Mouse (Mus musculus): ENCODE results near the gene Tmc5. TPM values are rescaled to one million over a fixed set of nuclear protein-coding genes. Genes with fewer than 3 reads are reported as not detected.
A peak's percentile ranks its signal among the peaks of the same experiment; 100 is the strongest.

Gene Tmc5
- total RNA-seq, 1 experiment from 2014 or later = 0.41 TPM

GRCm38 (mm10) chr7:118696146-118696545, 99.0 kb downstream of the Tmc5 start:
- DNase-seq = no peak

DNA sequence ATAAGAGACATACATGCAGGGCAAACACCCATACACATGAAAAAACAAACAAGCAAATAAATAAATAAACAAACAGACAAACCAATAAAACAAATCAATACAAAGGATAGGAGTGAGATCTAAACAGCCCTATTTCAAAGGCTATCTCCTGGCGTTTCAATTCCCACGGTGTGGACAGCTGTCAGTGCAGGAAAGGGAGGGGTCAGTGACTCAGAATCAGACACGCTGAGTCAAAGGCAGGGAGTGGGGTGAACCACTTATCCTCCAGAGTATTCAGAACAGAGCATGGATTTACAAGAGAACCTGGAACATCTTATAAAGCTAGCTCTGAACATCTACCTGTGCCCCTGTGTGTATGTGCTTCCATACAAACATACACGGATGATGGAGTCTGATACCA, 100.1 kb downstream of the Tmc5 start:
- no peak for DNase-seq

GRCm38 (mm10) chr7:118698882-118699281, 101.8 kb downstream of the Tmc5 start:
- no peak for DNase-seq

DNA sequence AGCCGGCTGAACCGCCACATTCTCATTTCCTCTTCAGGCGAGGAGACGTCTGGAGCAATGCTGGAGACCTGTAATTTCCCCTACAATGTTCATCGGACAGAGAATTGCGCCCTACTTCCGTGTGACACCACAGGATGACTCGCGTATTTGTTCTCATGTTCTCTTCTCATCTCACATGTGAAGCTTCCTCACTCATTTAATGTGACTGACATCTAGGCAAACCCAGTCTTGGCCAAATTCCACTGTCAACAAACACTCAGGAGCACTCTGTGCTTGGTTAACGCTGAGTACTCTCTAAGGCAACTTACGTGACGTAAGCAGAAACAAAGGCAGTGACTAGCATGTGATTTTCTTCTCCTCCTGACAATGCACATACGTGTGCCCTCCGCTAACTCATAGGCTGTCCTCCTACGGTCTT, 106.1 kb downstream of the Tmc5 start:
- no peak for DNase-seq

DNA sequence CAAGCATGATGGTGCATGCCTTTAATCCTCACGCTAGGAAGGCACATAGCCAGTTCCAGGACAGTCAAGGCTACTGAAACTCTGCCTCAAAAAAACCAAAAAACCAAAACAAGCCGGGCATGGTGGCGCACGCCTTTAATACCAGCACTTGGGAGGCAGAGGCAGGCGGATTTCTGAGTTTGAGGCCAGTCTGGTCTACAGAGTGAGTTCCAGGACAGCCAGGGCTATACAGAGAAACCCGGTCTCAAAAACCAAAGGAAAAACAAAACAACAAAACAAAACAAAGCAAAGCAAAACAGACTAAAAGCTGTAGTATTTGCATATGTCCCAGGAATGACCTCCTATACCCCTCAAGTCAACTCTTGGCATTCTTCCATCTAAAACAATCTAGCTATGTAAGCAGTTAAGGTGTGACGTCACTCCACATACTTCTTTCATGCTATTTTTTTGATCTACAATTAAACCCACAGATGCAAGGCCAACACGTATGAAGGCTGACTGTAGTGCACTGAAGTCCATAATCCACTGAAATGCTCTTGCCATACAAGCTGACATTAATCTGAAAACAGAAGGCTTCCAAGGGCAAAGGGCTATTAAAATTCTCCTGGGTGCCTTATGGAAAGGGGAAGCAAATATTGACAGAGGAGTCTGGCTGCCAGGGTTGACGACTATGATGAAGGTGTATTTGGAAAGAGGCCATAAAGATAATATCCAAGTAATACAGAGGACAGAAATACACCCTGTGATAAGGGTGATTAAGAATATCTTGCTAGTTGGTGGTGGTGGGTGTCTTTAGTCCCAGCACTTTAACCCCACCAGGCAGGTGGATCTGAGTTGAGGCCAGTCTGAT, 107.1 kb downstream of the Tmc5 start:
- DNase-seq = no peak

GRCm38 (mm10) chr7:118705101-118705961, 108.2 kb downstream of the Tmc5 start, which contains the start of gene Gde1:
Gene Gde1 (minus strand): TSS chr7:118705778.
- peak; percentile 96 for DNase-seq

DNA sequence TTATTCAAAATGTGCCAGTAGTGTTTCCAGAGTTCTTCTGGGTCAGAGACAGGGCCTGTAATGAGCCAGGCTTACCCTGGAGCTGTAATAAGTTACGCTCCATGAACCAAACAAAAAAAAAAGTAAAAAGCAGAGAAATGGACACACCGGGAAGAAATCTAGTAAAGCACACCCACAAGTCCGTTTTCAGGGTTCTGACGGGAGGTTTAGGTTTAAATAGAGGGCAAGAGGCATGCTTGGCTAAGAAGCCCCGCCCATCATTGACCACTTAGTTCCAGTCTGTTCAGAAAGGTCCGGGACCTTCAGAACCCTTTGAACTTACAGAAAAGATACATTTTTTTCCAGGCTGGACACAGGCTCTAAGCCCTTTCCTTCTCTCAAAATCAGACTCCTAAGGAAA, 109.0 kb downstream of the Tmc5 start:
- DNase-seq = no peak

DNA sequence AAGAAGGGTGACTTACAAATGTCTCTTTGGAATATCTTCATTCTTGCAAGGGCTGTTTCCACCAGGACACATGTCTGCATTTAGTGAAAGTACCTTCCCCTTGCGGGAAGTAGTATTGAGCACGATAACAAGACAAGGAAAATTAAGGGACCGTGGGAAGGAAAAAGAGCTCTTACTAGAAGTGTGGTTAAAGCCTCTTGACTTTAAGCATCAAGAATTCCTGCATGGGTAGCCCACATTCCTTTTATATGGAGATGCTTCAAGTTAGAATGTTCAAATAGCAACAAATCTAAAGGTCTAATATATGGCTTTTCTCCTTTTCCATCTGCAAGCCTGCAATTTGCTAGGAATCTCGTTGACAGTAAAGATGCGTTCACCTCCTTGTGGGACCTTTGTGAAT, 109.4 kb downstream of the Tmc5 start:
- DNase-seq = no peak

DNA sequence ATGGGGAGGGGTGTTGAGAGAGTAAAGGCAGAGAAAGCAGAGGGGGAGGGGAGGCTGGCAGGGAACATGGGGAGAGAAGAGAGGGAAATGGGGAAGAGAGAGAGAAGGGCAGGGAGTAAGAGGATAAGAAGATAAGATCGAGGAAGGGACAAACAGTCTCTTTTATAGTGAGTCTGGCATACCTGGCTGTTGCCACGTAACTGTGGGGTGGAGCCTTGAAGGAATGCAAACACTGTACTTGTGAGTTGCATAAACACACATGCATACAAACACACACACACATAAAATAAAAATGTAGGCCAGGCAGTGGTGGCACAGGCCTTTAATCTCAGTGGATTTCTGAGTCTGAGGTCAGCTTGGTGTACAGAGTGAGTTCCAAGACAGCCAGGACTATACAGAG, 110.1 kb downstream of the Tmc5 start:
- no peak for DNase-seq

DNA sequence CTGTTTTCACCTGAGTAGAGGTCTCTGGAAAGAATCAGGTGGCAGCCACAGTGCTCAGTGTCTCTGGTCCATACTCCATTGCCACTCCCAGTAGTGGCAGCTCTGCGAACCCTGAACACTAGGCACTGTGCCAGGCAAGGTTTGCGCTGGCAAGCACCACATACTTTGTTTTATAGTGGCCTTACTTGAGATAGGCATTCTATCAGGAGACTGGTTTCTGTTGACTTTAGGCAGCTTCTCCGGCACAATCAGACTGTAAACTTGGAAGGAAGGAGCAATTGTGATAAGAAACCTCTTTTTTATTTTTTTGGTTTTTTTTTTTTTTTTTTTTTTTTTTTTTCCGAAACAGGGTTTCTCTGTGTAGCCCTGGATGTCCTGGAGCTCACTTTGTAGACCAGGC, 110.9 kb downstream of the Tmc5 start:
- DNase-seq = no peak

GRCm38 (mm10) chr7:118710776-118711175, 113.7 kb downstream of the Tmc5 start:
- no peak for DNase-seq

GRCm38 (mm10) chr7:118712228-118713173, 115.4 kb downstream of the Tmc5 start, which contains the start of gene Ccp110:
Gene Ccp110 (plus strand): TSS chr7:118712552.
- peak; percentile 96 for DNase-seq

DNA sequence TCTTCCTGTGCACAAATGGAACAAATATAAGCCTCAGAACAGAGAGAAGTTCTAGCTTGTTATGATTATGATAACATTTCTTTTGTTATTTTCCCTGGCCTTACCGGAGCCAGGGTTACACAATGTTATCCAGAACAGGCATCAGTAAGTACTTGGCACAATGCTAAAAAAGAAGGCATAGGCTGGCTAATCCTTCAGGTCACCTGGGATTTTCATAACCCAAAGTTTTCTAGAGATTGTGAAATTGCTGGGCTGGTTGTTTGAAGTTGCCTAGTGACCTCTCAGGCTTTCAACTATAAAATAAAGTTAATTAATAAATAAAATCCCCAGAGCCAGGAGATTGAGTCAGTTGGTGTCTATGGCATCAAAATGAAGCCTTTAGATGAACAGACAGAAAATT, 117.8 kb downstream of the Tmc5 start:
- DNase-seq = no peak

GRCm38 (mm10) chr7:118718066-118718465, 121.0 kb downstream of the Tmc5 start:
- DNase-seq = no peak

GRCm38 (mm10) chr7:118723927-118724326, 126.8 kb downstream of the Tmc5 start:
- DNase-seq = no peak

Other genes starting within 250 kb of the Tmc5 start
- gene Syt17, start 149.1 kb upstream of the Tmc5 start, total RNA-seq (2021) = 7.2 and 9.4 TPM in 2 replicates
- 16.6 and 18.3 TPM in 2 replicates for gene Itpripl2, start 105.3 kb upstream of the Tmc5 start, total RNA-seq (2021)
- gene Coq7, start 63.9 kb upstream of the Tmc5 start, total RNA-seq (2021) = 65.8 and 74.6 TPM in 2 replicates
- 1.3 and 1.5 TPM in 2 replicates for gene Tmc7, start 12.6 kb upstream of the Tmc5 start, total RNA-seq (2021)
- gene Gde1, start 108.5 kb downstream of the Tmc5 start, total RNA-seq (2021) = 97.6 and 107 TPM in 2 replicates
- gene Ccp110, start 115.3 kb downstream of the Tmc5 start, total RNA-seq (2021) = 8.2 and 9.5 TPM in 2 replicates
- 52.4 and 62.7 TPM in 2 replicates for gene Vps35l, start 142.9 kb downstream of the Tmc5 start, total RNA-seq (2021)

Data from adrenal gland, postnatal 14 days (tissue).